Mouse (Mus musculus): ENCODE measurements around the gene Dpf1. TPM values are rescaled to one million over a fixed set of nuclear protein-coding genes. Genes with fewer than 3 reads are reported as not detected.

Gene Dpf1
- total and polyA plus RNA-seq, 3 experiments: 10.2 to 17.3 TPM; not detected in 1

DNA sequence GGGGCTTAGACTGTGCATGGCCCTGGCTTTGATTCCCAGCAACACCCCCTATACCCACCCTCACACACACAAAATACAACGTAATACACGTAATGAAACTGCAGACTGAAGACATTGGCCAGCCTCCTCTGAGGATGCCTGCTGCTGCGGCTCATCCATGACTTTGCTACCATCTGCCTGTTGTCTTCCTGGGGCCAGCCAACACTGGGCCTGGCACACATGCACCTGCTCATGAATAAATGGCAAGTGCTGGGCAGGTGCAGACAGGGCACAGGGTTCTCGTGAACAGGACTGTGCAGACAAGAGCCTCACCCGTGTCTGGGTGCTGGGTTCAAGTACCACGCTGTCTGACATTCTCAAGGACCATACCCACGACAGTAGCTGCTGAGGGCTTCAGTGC is 40.0 kb downstream of the Dpf1 start:
- Histone ChIP-seq H3K79me2 (ENCODE audit: control insufficient read depth, insufficient read depth, low read length, poor library complexity) (peaks cover 16% of the 10 kb centered on the region), H3K27ac (ENCODE audit: control insufficient read depth, low read depth, low read length) (no peak overlapping the region), H3K36me3 (ENCODE audit: control insufficient read depth in 1 of 2, insufficient read depth in 2 of 2, low read length in 2 of 2) (peaks cover 0 to 23% of the 10 kb centered on the region in 2 experiments; a peak in 2 of 4 replicates), H3K27me3 (ENCODE audit: control insufficient read depth in 1 of 2, insufficient read depth in 2 of 2, low read length in 2 of 2) (no peaks in the 10 kb centered on the region), H3K9me3 (replicated peaks; ENCODE audit: insufficient read depth, low read length) (no peaks in the 10 kb centered on the region), H3K4me3 (ENCODE audit: control insufficient read depth in 1 of 2, insufficient read depth in 1 of 2, low read depth in 2 of 2, low read length in 2 of 2) (no peak overlapping the region), H3K9ac (ENCODE audit: control insufficient read depth, low read depth, low read length, poor library complexity, severe bottlenecking) (no peak overlapping the region), H3K4me1 (ENCODE audit: control insufficient read depth in 1 of 2, insufficient read depth in 2 of 2, low read length in 2 of 2) (peaks cover 12 to 34% of the 10 kb centered on the region in 2 experiments)
- TF ChIP-seq ETS1 (IDR thresholded peaks at IDR 0.05; ENCODE audit: low read depth, low read length) (no peak), CTCF (IDR thresholded peaks at IDR 0.05 in 2 of 3, conservative IDR thresholded peaks at IDR 0.05 in 1 of 3; ENCODE audit: control insufficient read depth in 1 of 3, insufficient read depth in 1 of 3, low read depth in 2 of 3, low read length in 3 of 3, poor library complexity in 1 of 3, severe bottlenecking in 1 of 3) (no peak), MAX (IDR thresholded peaks at IDR 0.05; ENCODE audit: low read length) (no peak), ZKSCAN1 (IDR thresholded peaks at IDR 0.05; ENCODE audit: low read depth, low read length) (no peak), USF2 (IDR thresholded peaks at IDR 0.05; ENCODE audit: borderline replicate concordance in 1 of 2, insufficient read depth in 1 of 2, low read depth in 1 of 2, low read length in 2 of 2) (no peak), GATA1 (IDR thresholded peaks at IDR 0.05; ENCODE audit: low read depth, low read length) (no peak), MYB (IDR thresholded peaks at IDR 0.05; ENCODE audit: low read depth, low read length) (no peak), ZMIZ1 (IDR thresholded peaks at IDR 0.05; ENCODE audit: low read depth, low read length) (no peak), ELF1 (IDR thresholded peaks at IDR 0.05; ENCODE audit: low read depth, low read length) (no peak), EP300 (IDR thresholded peaks at IDR 0.05; ENCODE audit: low read depth in 1 of 2, low read length in 2 of 2) (no peak), GABPA (IDR thresholded peaks at IDR 0.05; ENCODE audit: low read depth, low read length) (no peak), ZNF384 (IDR thresholded peaks at IDR 0.05; ENCODE audit: low read depth, low read length) (no peak)
- no peak for DNase-seq (ENCODE audit: low read depth, low spot score)

DNA sequence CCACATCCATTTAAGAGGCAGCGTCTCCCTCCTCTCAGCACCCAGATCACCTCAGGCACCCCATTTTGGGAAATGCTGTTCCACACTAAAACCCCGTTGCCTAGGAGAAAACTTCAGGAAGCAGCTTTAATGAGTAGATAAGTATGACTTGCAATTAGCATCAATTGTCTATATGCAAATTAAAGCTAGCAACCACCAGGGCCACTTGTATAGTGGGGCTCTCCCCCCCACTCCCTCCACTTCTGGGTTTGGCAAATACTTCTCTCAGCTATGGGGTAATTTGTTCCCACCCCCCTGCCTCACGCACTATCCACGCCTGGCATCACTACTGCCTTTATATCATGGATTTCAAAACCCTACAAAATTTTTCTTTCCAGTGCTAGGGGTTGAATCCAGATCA is 41.8 kb downstream of the Dpf1 start:
- no peak for DNase-seq (ENCODE audit: low read depth, low spot score)
- H3K36me3 ChIP-seq (ENCODE audit: control insufficient read depth in 1 of 2, insufficient read depth in 2 of 2, low read length in 2 of 2): peaks cover 0 to 12% of the 10 kb centered on the region in 2 experiments; a peak in 2 of 4 replicates
- H3K79me2 ChIP-seq (ENCODE audit: control insufficient read depth, insufficient read depth, low read length, poor library complexity): peaks cover 11% of the 10 kb centered on the region
- H3K9ac ChIP-seq (ENCODE audit: control insufficient read depth, low read depth, low read length, poor library complexity, severe bottlenecking): no peak overlapping the region
- H3K27ac ChIP-seq (ENCODE audit: control insufficient read depth, low read depth, low read length): no peak overlapping the region
- H3K27me3 ChIP-seq (ENCODE audit: control insufficient read depth in 1 of 2, insufficient read depth in 2 of 2, low read length in 2 of 2): no peaks in the 10 kb centered on the region
- H3K9me3 ChIP-seq (replicated peaks; ENCODE audit: insufficient read depth, low read length): no peaks in the 10 kb centered on the region
- no peak for TF ChIP-seq HCFC1 (IDR thresholded peaks at IDR 0.05; ENCODE audit: low read depth, low read length)
- TF ChIP-seq TBP (IDR thresholded peaks at IDR 0.05; ENCODE audit: low read depth, low read length): no peak
- no peak for TF ChIP-seq NRF1 (IDR thresholded peaks at IDR 0.05; ENCODE audit: insufficient read depth, low read depth, low read length, poor library complexity, severe bottlenecking)
- no peak for TF ChIP-seq MEF2A (IDR thresholded peaks at IDR 0.05; ENCODE audit: extremely low read depth, insufficient replicate concordance, low read depth, low read length, poor library complexity, severe bottlenecking)
- TF ChIP-seq JUND (IDR thresholded peaks at IDR 0.05; ENCODE audit: low read depth, low read length): no peak
- no peak for TF ChIP-seq RCOR1 (IDR thresholded peaks at IDR 0.05; ENCODE audit: low read depth, low read length)
- TF ChIP-seq E2F4 (IDR thresholded peaks at IDR 0.05; ENCODE audit: borderline replicate concordance, low read depth, low read length): no peak
- no peak for TF ChIP-seq MAX (IDR thresholded peaks at IDR 0.05; ENCODE audit: low read length)
- H3K4me3 ChIP-seq (ENCODE audit: control insufficient read depth in 1 of 2, insufficient read depth in 1 of 2, low read depth in 2 of 2, low read length in 2 of 2): no peak overlapping the region
- peaks cover 3 to 20% of the 10 kb centered on the region in 2 experiments; a peak in 3 of 4 replicates for H3K4me1 ChIP-seq (ENCODE audit: control insufficient read depth in 1 of 2, insufficient read depth in 2 of 2, low read length in 2 of 2)
